8 mouse cellular contexts compared by ENCODE assay signal in genomic region chr8:71324848-71325247, GRCm38 (mm10). TPM values are rescaled to one million over a fixed set of nuclear protein-coding genes. Genes with fewer than 3 reads are reported as not detected.
A peak's percentile ranks its signal among the peaks of the same experiment; 100 is the strongest.
DNase-seq lines count a peak whose midpoint lies in the region; ATAC-seq and TF ChIP-seq lines count a peak whose summit lies in the region.

No protein-coding gene starts in this region.

- no peak for ATAC-seq in inflammation-experienced regulatory T-cells, adult 6 months
- no peak for ATAC-seq in hindbrain, embryonic 13.5 days (ENCODE audit: low FRiP score)

- H3K4me3 ChIP-seq in bone marrow, adult 2 months (replicated peaks; ENCODE audit: control insufficient read depth, low read depth, low read length), result no peak overlapping the region
- H3K4me3 ChIP-seq in hindbrain, embryonic 13.5 days, result no peak overlapping the region

- peak; percentile 69 for TF ChIP-seq CTCF in bone marrow, adult 2 months (IDR thresholded peaks at IDR 0.05; ENCODE audit: control insufficient read depth, insufficient read depth, low read length)

- H3K9ac ChIP-seq in hindbrain, embryonic 13.5 days, result no peak overlapping the region

- H3K27me3 ChIP-seq in splenic B cell, adult 2 months (ENCODE audit: control insufficient read depth, insufficient read depth, low read length, poor library complexity, severe bottlenecking), result no peaks in the 10 kb centered on the region
- no peaks in the 10 kb centered on the region for H3K27me3 ChIP-seq in hindbrain, embryonic 13.5 days

- H3K9me3 ChIP-seq in hindbrain, embryonic 13.5 days, result no peaks in the 10 kb centered on the region

- 76% methylated on average over 1 of the region's 1 CpGs for WGBS in bone marrow, adult 2 months
- 94% methylated on average over 1 of the region's 1 CpGs for WGBS in hindbrain, embryonic 13.5 days

- TF ChIP-seq POLR2A in bone marrow, adult 2 months (IDR thresholded peaks at IDR 0.05; ENCODE audit: borderline replicate concordance, control insufficient read depth, low read depth, low read length), result no peak

- H3K36me3 ChIP-seq in splenic B cell, adult 2 months (ENCODE audit: control insufficient read depth, insufficient read depth, low read length, poor library complexity, severe bottlenecking), result peaks cover 5% of the 10 kb centered on the region
- H3K36me3 ChIP-seq in hindbrain, embryonic 13.5 days, result peaks cover 81% of the 10 kb centered on the region

- no peaks in the 10 kb centered on the region for H3K4me1 ChIP-seq in bone marrow, adult 2 months (ENCODE audit: control insufficient read depth, insufficient read depth, low read length)
- H3K4me1 ChIP-seq in hindbrain, embryonic 13.5 days (replicated peaks), result no peaks in the 10 kb centered on the region

- H3K4me2 ChIP-seq in hindbrain, embryonic 13.5 days, result no peak overlapping the region

- DNase-seq in heart, adult 11 months, result peak; percentile 93
- no peak for DNase-seq in heart, adult 8-10 months (ENCODE audit: low spot score)
- DNase-seq in CD4-positive helper T cell, adult 2 months (ENCODE audit: low read depth, low spot score), result peak; percentile 61
- DNase-seq in kidney, postnatal 25 days, result peak; percentile 52 to 54
- DNase-seq in splenic B cell, adult 2 months (ENCODE audit: low read depth, low spot score), result peak; percentile 63

- no peak overlapping the region for H3K27ac ChIP-seq in bone marrow, adult 2 months (ENCODE audit: control insufficient read depth, insufficient read depth, low read depth, low read length, poor library complexity)
- H3K27ac ChIP-seq in hindbrain, embryonic 13.5 days, result no peak overlapping the region

RNA-seq across cellular contexts. Expression of gene Use1, which starts 41.8 kb away (rescaled TPM):
- 100 to 1,000 TPM; 176 to 184 (median 181) TPM for total RNA-seq in heart, adult 8-10 months (2022)
- 75.6 and 139 TPM in 2 replicates for polyA plus RNA-seq in bone marrow, adult 2 months (2011; ENCODE audit: insufficient read depth, insufficient read length, low replicate concordance, missing spikeins)
- polyA plus RNA-seq in inflammation-experienced regulatory T-cells, adult 6 months (2017; shearing (Covaris generic)), result 100 to 1,000 TPM; 185 to 341 (median 339) TPM
- polyA plus RNA-seq in hindbrain, embryonic 13.5 days (2015; fragmentation: Nextera tagmentation; extraction: Ambion mirVana), result 109 and 112 TPM in 2 replicates

RNA-seq across cellular contexts. Expression of gene Ocel1, which starts 46.2 kb away (rescaled TPM):
- 10 to 100 TPM; 11.2 to 15.0 (median 13.9) TPM for total RNA-seq in heart, adult 8-10 months (2022)
- 7.9 and 10.1 TPM in 2 replicates for polyA plus RNA-seq in bone marrow, adult 2 months (2011; ENCODE audit: insufficient read depth, insufficient read length, low replicate concordance, missing spikeins)
- polyA plus RNA-seq in inflammation-experienced regulatory T-cells, adult 6 months (2017; shearing (Covaris generic)), result 1 to 10 TPM; 3.3 to 4.7 (median 4.5) TPM
- 4.6 and 6.2 TPM in 2 replicates for polyA plus RNA-seq in hindbrain, embryonic 13.5 days (2015; fragmentation: Nextera tagmentation; extraction: Ambion mirVana)

RNA-seq across cellular contexts. Expression of gene Haus8, which starts 52.1 kb away (rescaled TPM):
- total RNA-seq in heart, adult 8-10 months (2022), result 10 to 100 TPM; 21.9 to 30.3 (median 26.9) TPM
- 41.4 and 48.2 TPM in 2 replicates for polyA plus RNA-seq in bone marrow, adult 2 months (2011; ENCODE audit: insufficient read depth, insufficient read length, low replicate concordance, missing spikeins)
- 10 to 100 TPM; 26.5 to 53.0 (median 32.5) TPM for polyA plus RNA-seq in inflammation-experienced regulatory T-cells, adult 6 months (2017; shearing (Covaris generic))
- 58.2 and 58.7 TPM in 2 replicates for polyA plus RNA-seq in hindbrain, embryonic 13.5 days (2015; fragmentation: Nextera tagmentation; extraction: Ambion mirVana)

RNA-seq across cellular contexts. Expression of gene Myo9b, which starts 52.3 kb away (rescaled TPM):
- total RNA-seq in heart, adult 8-10 months (2022), result 10 to 100 TPM; 22.8 to 27.1 (median 24.2) TPM
- 30.4 and 64.6 TPM in 2 replicates for polyA plus RNA-seq in bone marrow, adult 2 months (2011; ENCODE audit: insufficient read depth, insufficient read length, low replicate concordance, missing spikeins)
- 10 to 100 TPM; 18.3 to 20.4 (median 19.4) TPM for polyA plus RNA-seq in inflammation-experienced regulatory T-cells, adult 6 months (2017; shearing (Covaris generic))
- 16.4 and 18.5 TPM in 2 replicates for polyA plus RNA-seq in hindbrain, embryonic 13.5 days (2015; fragmentation: Nextera tagmentation; extraction: Ambion mirVana)

RNA-seq across cellular contexts. Expression of gene Nr2f6, which starts 56.9 kb away (rescaled TPM):
- total RNA-seq in heart, adult 8-10 months (2022), result 10 to 100 TPM; 44.3 to 52.2 (median 46.2) TPM
- 9.5 and 17.5 TPM in 2 replicates for polyA plus RNA-seq in bone marrow, adult 2 months (2011; ENCODE audit: insufficient read depth, insufficient read length, low replicate concordance, missing spikeins)
- polyA plus RNA-seq in inflammation-experienced regulatory T-cells, adult 6 months (2017; shearing (Covaris generic)), result 1 to 10 TPM in 2 of 3 experiments, under 1 TPM in 1; 0.93 to 2.4 (median 1.1) TPM
- polyA plus RNA-seq in hindbrain, embryonic 13.5 days (2015; fragmentation: Nextera tagmentation; extraction: Ambion mirVana), result 20.2 and 21.3 TPM in 2 replicates
